Mouse (Mus musculus) spleen, embryonic (tissue): ENCODE data around the gene Mei1.

Experiments used
- CTCF ChIA-PET: fragments of 350-600 bp; sonication (Branson Sonifier 250); formaldehyde crosslinking; loops from one replicate; lab custom pipeline; 2022; lab: Charles Lee

Gene Mei1

DNA sequence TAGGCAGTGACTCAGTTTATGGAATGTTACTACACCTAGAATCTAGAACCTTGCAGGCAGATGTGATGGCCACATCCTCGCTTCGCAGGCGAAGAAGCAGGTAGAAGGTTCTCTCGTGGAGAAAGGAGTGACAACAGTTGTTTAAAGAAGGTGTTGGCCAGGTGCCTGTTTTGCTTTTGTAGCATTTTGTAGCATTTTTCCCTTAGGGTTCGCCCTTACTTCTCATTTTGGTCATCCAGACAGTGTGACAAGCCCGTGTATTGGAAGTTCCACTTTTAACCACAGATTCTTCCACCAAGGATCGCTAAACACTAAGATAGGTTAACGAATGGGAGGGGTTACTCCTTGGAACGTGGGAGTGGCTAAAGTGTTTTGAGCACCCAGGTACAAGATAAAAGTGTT, 78.7 kb downstream of the Mei1 start:
- CTCF ChIA-PET, result interaction anchor here (1.6 kb wide), 1 partner anchor 16 kb away, joined by 4 read pairs; no protein-coding TSS in a partner anchor

- CTCF ChIA-PET, result interaction anchor here (0.7 to 1.6 kb wide), 2 partner anchors 14 to 207 kb away, joined by 3 to 4 read pairs; no protein-coding TSS in a partner anchor
These were observed 80.2 kb downstream of the Mei1 start for GRCm38 (mm10) chr15:82150042-82150441.

DNA sequence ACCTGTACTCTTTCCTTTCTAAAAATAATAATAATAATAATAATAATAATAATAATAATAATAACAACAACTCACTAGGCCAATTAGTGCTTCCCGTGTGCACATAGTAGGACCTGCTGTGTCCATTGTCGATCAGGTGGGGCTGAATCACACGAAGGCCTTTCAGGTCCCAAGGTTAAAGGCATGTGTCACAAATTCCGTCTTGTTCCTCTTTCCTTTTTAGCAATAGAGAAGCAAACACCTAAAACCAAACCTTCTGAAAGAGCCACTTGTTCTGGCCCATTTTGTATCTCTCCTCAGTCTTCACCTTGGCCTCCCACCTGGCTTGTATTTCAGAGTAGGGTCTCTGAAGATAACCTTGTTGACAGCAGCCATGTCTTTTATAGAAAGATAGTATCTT, 81.4 kb downstream of the Mei1 start:
- CTCF ChIA-PET, result no interaction called here

- CTCF ChIA-PET, result interaction anchor here (0.9 kb wide), 1 partner anchor 8 kb away, joined by 20 read pairs; no protein-coding TSS in a partner anchor
These were observed 82.2 kb downstream of the Mei1 start for GRCm38 (mm10) chr15:82152022-82152421.

DNA sequence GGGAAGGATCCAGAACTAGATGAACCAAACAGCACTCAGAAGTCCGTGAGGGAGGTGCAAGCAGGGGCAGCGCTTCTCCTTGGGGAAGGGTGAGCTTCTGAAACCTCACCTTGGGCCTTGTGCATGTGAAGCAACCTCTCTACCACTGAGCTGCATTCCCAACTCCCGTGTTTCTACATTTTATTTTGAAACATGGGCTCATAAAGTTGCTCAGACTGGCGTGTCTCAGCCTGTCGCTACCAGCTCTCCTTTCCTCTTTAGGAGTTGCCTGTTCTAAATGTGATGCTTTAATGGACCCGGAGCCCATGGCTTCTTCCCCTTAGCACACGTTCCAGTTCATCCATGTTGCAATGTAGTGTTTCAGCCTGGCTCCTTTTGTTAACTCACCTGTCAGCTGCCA, 82.6 kb downstream of the Mei1 start:
- CTCF ChIA-PET, result interaction anchor here (0.9 kb wide), 1 partner anchor 7 kb away, joined by 20 read pairs; no protein-coding TSS in a partner anchor

DNA sequence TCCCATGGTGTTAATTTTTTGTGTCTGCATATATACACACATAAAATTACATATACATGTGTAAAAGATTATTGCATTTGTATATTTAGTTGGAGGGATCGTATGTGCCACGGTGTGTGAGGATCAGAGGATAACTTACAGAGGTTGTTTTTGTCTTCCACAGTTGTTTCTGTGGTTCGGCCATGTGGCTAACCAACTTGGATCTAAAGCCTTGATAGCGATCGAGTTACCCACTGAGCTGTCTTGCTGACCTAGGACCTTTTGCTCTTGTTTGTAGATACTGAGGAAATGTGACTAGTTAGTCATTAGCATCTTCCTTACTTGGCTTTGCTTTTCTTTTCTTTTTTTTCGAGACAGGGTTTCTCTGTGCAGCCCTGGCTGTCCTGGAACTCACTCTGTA, 86.5 kb downstream of the Mei1 start:
- CTCF ChIA-PET, result no interaction called here

GRCm38 (mm10) chr15:82156902-82157301, 87.1 kb downstream of the Mei1 start:
- CTCF ChIA-PET, result interaction anchor here (0.5 kb wide), 1 partner anchor 65 kb away, joined by 3 read pairs; no protein-coding TSS in a partner anchor

- CTCF ChIA-PET, result no interaction called here
These were observed 88.6 kb downstream of the Mei1 start for GRCm38 (mm10) chr15:82158243-82159035.

- CTCF ChIA-PET, result interaction anchor here (1.1 kb wide), 1 partner anchor 7 kb away, joined by 20 read pairs; no protein-coding TSS in a partner anchor
These were observed 89.7 kb downstream of the Mei1 start for GRCm38 (mm10) chr15:82159471-82159870.

- CTCF ChIA-PET, result interaction anchor here (0.8 kb wide), 1 partner anchor 18 kb away, joined by 3 read pairs; no protein-coding TSS in a partner anchor
These were observed 91.2 kb downstream of the Mei1 start for GRCm38 (mm10) chr15:82160731-82161640.

DNA sequence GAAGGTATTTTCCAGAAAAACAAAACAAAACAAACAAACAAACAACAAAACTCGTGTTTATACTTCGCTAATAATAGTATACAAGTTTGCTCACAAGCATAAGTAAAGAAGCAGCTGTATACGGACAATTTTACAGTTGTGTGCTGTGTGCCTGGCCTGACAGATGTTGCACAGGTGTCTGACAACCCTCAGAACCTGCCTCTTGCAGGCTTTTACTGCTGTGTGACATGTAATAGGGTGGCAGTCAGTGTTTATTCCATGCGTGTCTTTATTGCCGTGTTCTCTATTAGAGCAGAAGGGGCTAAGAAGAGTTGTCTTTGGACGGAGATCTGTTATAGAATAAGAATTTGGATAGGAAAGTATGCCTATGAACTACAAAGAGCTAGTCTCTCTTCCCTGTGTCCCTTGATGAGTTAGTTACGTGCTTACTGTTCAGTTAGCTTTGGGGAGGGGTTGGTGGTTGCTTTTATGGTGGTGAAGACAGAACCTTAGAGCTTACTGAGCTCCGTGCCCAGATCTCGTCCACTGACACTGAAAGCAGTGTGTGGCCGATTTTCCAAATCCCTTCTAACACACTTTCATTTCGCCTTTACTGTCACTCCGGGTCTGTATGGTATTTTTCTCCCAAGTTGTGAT, 92.3 kb downstream of the Mei1 start:
- CTCF ChIA-PET, result no interaction called here

DNA sequence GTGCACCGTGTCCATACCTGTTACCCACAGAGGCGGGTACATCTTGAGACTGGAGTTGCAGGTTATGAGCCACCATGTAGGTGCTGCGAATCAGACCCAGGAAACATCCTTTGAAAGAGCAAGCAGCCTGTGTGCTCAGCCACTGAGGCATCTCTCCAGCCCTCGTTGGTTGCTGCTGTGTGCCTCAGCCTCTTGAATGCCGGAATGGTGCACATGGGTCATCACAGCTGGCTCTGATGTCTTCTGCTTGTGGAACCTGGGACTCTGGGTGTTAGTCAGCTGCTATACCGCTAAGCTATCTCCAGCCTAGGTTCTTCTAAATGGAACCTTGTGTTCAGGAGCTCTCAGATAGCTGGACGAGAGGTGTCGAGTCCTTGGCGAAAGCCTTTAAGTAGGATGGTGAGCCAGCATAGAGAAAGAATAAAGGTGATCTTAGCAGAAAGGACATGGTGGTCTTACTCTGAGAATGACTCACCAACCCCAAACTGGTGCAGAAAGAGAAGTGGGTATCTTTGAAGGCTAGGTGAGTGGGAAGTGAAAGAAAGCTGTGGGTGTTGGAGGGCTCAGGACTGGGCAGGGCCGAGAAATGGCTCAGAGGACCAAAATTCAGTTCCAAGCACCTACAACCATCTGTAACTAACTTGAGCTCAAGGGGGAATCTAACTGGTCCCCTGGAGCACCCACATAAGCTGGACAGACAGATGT, 93.7 kb downstream of the Mei1 start:
- CTCF ChIA-PET, result interaction anchor here (0.5 to 1.5 kb wide), 4 partner anchors 14 to 57 kb away, joined by 3 to 6 read pairs (median 4); no protein-coding TSS in a partner anchor

- CTCF ChIA-PET, result interaction anchor here (0.5 to 1.8 kb wide), 5 partner anchors 15 to 57 kb away, joined by 3 to 6 read pairs (median 4); no protein-coding TSS in a partner anchor
These were observed 94.2 kb downstream of the Mei1 start for GRCm38 (mm10) chr15:82164061-82164399.

DNA sequence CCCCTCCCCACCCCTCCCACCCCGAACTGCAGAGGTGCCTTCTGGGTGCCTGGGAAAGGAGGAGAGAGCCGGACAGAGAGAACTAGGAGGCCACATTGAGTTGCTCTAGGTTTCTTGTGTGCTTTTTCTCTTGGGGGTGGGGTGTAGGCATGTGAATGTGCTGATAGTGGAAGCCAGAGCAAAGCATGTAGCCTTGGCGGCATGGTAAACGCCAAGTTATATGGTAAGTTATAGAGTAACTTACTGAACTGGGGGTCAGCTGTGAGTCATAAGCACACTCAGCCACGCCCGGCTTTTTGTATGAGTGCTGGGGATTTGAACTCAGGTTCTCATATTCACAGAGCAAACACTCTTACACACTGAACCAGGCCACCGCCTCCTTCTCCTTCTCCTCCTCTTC, 94.7 kb downstream of the Mei1 start:
- CTCF ChIA-PET, result interaction anchor here (1.0 to 1.8 kb wide), 3 partner anchors 15 to 24 kb away, joined by 4 to 5 read pairs (median 4); no protein-coding TSS in a partner anchor

GRCm38 (mm10) chr15:82165332-82166239, 95.8 kb downstream of the Mei1 start:
- CTCF ChIA-PET, result interaction anchor here (0.5 to 1.8 kb wide), 5 partner anchors 20 to 86 kb away, joined by 3 to 8 read pairs (median 4); partner anchors contain the start of genes Shisa8 and Tnfrsf13c

- CTCF ChIA-PET, result interaction anchor here (0.5 to 1.2 kb wide), 5 partner anchors 23 to 59 kb away, joined by 3 to 5 read pairs (median 4); partner anchors contain the start of gene Tnfrsf13c
These were observed 96.7 kb downstream of the Mei1 start for GRCm38 (mm10) chr15:82166240-82167100.

DNA sequence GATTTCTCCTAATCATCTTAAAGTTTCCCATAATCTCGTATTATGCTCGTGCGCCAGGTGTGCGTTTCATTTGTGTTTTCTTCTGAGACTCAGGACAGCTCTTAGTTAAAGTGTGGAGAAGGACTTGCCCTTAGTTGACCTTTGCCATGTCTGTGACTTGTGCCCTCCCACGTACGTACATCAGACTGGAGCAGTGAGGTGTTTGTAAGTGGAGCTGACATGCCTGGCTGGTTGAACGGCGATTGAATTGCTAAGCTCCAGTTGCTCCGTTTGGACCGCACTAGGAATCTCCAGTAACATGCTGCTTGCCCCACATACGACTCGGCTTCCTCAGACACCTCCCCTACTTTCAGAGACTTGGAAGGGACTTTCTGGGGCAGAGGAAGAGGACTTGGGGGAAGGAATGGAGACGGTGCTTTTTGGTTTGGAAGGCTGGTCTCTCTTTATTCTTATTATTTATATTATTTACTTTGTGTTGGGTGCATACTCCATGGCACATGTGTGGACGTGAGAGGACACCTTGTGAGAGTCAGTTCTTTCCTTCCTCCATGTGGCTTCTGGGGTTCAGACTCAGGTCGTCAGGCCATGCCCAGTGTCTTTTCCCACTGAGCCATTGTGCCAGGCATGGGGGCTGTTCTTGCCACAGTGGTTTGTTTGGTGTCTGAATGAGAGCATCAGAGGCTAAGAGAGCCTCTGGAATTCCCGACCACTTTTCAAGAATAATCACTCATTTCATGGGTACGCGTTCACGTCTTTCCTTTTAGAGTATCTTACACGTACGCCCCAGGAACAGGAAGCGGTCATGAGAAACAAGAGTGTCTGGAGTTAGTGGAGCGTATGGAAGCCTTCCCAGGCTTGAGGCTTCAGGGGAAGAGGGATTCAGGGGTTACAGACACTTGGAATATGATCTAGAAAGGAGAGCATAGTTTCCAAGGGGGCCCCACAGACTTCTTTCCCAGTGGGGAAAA, 97.7 kb downstream of the Mei1 start:
- CTCF ChIA-PET, result interaction anchor here (0.5 to 1.0 kb wide), 3 partner anchors 22 to 58 kb away, joined by 3 to 5 read pairs (median 4); no protein-coding TSS in a partner anchor
